31 mouse cellular contexts compared by ENCODE assay signal in genomic region chr4:141433191-141433590, GRCm38 (mm10). TPM values are rescaled to one million over a fixed set of nuclear protein-coding genes. Genes with fewer than 3 reads are reported as not detected.
A peak's percentile ranks its signal among the peaks of the same experiment; 100 is the strongest.
DNase-seq lines count a peak whose midpoint lies in the region; ATAC-seq and TF ChIP-seq lines count a peak whose summit lies in the region.
"Had no signal": no experiment of that assay in that cellular context is flagged by ENCODE, and none has a peak within 500 bp of the region (broad histone marks: within the 10 kb centered on the region; RNA-seq: fewer than 3 reads in every experiment).

No protein-coding gene starts in this region.

- H3K27ac ChIP-seq in kidney, adult 2 months (ENCODE audit: insufficient read depth, low read depth, low read length): peak overlapping the region; percentile 36; the same call in 1 of the 2 replicates
- H3K27ac ChIP-seq: embryonic facial prominence, embryonic 12.5 days; embryonic facial prominence, embryonic 15.5 days; heart, embryonic 10.5 days; heart, embryonic 13.5 days; hindbrain, embryonic 14.5 days; hindbrain, postnatal 0 days had no signal

- H3K27me3 ChIP-seq in kidney, adult 2 months (replicated peaks; ENCODE audit: control insufficient read depth, insufficient read depth, low read length): no peaks in the 10 kb centered on the region
- H3K27me3 ChIP-seq in E14TG2a.4 (ENCODE audit: insufficient read depth, low read length): no peaks in the 10 kb centered on the region
- H3K27me3 ChIP-seq: embryonic facial prominence, embryonic 12.5 days; embryonic facial prominence, embryonic 15.5 days; heart, embryonic 13.5 days had no signal

- H3K36me3 ChIP-seq in kidney, adult 2 months (ENCODE audit: control insufficient read depth, insufficient read depth, low read length): no peaks in the 10 kb centered on the region
- H3K36me3 ChIP-seq in E14TG2a.4 (ENCODE audit: insufficient read depth, low read length): no peaks in the 10 kb centered on the region
- H3K36me3 ChIP-seq: embryonic facial prominence, embryonic 12.5 days; embryonic facial prominence, embryonic 15.5 days; heart, embryonic 10.5 days; heart, embryonic 13.5 days had no signal

- no peak overlapping the region for H3K4me3 ChIP-seq in kidney, adult 2 months (ENCODE audit: insufficient read depth, low read depth, low read length)
- H3K4me3 ChIP-seq in E14TG2a.4 (replicated peaks; ENCODE audit: low read length): peak overlapping the region; percentile 52
- H3K4me3 ChIP-seq: embryonic facial prominence, embryonic 12.5 days; embryonic facial prominence, embryonic 15.5 days; heart, embryonic 10.5 days; heart, embryonic 13.5 days had no signal

- 0 out of 2 replicates have a peak, but pooled peaks have one; percentile 11 for ATAC-seq in megakaryocyte-erythroid progenitor cell, adult 5-6 weeks (replicated peaks; ENCODE audit: low FRiP score, low TSS enrichment, poor library complexity, severe bottlenecking)
- ATAC-seq: forebrain, embryonic 14.5 days; forebrain, postnatal 0 days; hindbrain, postnatal 0 days; inflammation-experienced regulatory T-cells, adult 6 months had no signal

- no peaks in the 10 kb centered on the region for H3K4me1 ChIP-seq in kidney, adult 2 months (ENCODE audit: control insufficient read depth, insufficient read depth, low read length)
- H3K4me1 ChIP-seq in E14TG2a.4 (replicated peaks; ENCODE audit: low read depth, low read length): peaks cover 23% of the 10 kb centered on the region
- H3K4me1 ChIP-seq: embryonic facial prominence, embryonic 12.5 days; heart, embryonic 10.5 days; heart, embryonic 13.5 days had no signal

- no peak for DNase-seq in kidney, adult 2 months
- no peak for DNase-seq in kidney, adult 18-20 months
- DNase-seq in R1 (ENCODE audit: low read depth, low spot score): peak; percentile 82
- DNase-seq in left cerebral cortex, postnatal 25 days (ENCODE audit: low spot score in 2 of 2): no peak
- no peak for DNase-seq in frontal cortex, postnatal 14 days (ENCODE audit: low spot score in 2 of 2)
- DNase-seq: cerebellum, adult 11-12 months; cerebellum, adult 9-10 months; forebrain, postnatal 0 days; gastrocnemius, postnatal 25 days; heart, adult 18-20 months; heart, postnatal 14 days; heart, postnatal 4 days had no signal

- no peaks in the 10 kb centered on the region for H3K9me3 ChIP-seq in E14TG2a.4 (ENCODE audit: low read length)
- H3K9me3 ChIP-seq: embryonic facial prominence, embryonic 12.5 days; embryonic facial prominence, embryonic 15.5 days; heart, embryonic 10.5 days; heart, embryonic 13.5 days had no signal

- TF ChIP-seq POLR2A in kidney, adult 2 months (IDR thresholded peaks at IDR 0.05; ENCODE audit: low read depth, low read length): no peak

- WGBS in kidney, adult 2 months: 75% methylated on average over 18 of the region's 18 CpGs

- TF ChIP-seq CTCF in kidney, adult 2 months (conservative IDR thresholded peaks at IDR 0.05; ENCODE audit: insufficient read depth, insufficient read length, low read depth, low read length): no peak
- no peak for TF ChIP-seq CTCF in E14TG2a.4 (conservative IDR thresholded peaks at IDR 0.05; ENCODE audit: low read length)

- intact Hi-C loops in left cerebral cortex, postnatal 25 days (cut with DNase I): no loop called here

RNA-seq across cellular contexts. Expression of gene Srarp, which starts 2.7 kb away (rescaled TPM):
- polyA plus RNA-seq in kidney, adult 2 months (2012; rRNA removed): 0.11 and 0.14 TPM in 2 replicates
- total RNA-seq in megakaryocyte-erythroid progenitor cell, adult 5-6 weeks (2014; fragmentation: Nextera tagmentation): not detected in 2 replicates
- total RNA-seq in megakaryocyte-erythroid progenitor cell, adult 5-6 weeks (2017): not detected in 2 replicates
- total RNA-seq in left cerebral cortex, postnatal 25 days (2021): 1 to 10 TPM; 4.7 to 6.0 TPM
- total RNA-seq: adrenal gland, postnatal 14 days; adrenal gland, postnatal 4 days; common myeloid progenitor, adult 5-6 weeks; ES-E14; heart, postnatal 4 days had no signal
- polyA plus RNA-seq: embryonic facial prominence, embryonic 12.5 days; embryonic facial prominence, embryonic 15.5 days; forebrain, embryonic 11.5 days; heart, embryonic 10.5 days; heart, embryonic 13.5 days; heart, embryonic 16.5 days; hindbrain, embryonic 11.5 days; inflammation-experienced regulatory T-cells, adult 6 months had no signal

RNA-seq across cellular contexts. Expression of gene Zbtb17, which starts 11.3 kb away (rescaled TPM):
- polyA plus RNA-seq in kidney, adult 2 months (2012; rRNA removed): 23.4 and 28.9 TPM in 2 replicates
- total RNA-seq in megakaryocyte-erythroid progenitor cell, adult 5-6 weeks (2014; fragmentation: Nextera tagmentation): 13.4 and 16.6 TPM in 2 replicates
- 21.5 and 26.6 TPM in 2 replicates for total RNA-seq in megakaryocyte-erythroid progenitor cell, adult 5-6 weeks (2017)
- total RNA-seq in left cerebral cortex, postnatal 25 days (2021): 10 to 100 TPM; 42.1 to 43.3 TPM

RNA-seq across cellular contexts. Expression of gene Hspb7, which starts 12.6 kb away (rescaled TPM):
- 2.9 and 9.5 TPM in 2 replicates for polyA plus RNA-seq in kidney, adult 2 months (2012; rRNA removed)
- total RNA-seq in megakaryocyte-erythroid progenitor cell, adult 5-6 weeks (2014; fragmentation: Nextera tagmentation): not detected in 2 replicates
- not detected in 2 replicates for total RNA-seq in megakaryocyte-erythroid progenitor cell, adult 5-6 weeks (2017)
- total RNA-seq in left cerebral cortex, postnatal 25 days (2021): under 1 TPM; 0.39 to 0.66 TPM
- total RNA-seq: common myeloid progenitor, adult 5-6 weeks; ES-E14; forebrain, postnatal 0 days; hindbrain, postnatal 0 days had no signal
- polyA plus RNA-seq: embryonic facial prominence, embryonic 12.5 days; forebrain, embryonic 11.5 days; forebrain, embryonic 14.5 days; forebrain, postnatal 0 days; hindbrain, embryonic 11.5 days; inflammation-experienced regulatory T-cells, adult 6 months had no signal

RNA-seq across cellular contexts. Expression of gene Clcnkb, which starts 17.4 kb away (rescaled TPM):
- polyA plus RNA-seq in kidney, adult 2 months (2012; rRNA removed): 286 and 318 TPM in 2 replicates
- not detected in 2 replicates for total RNA-seq in megakaryocyte-erythroid progenitor cell, adult 5-6 weeks (2014; fragmentation: Nextera tagmentation)
- not detected in 2 replicates for total RNA-seq in megakaryocyte-erythroid progenitor cell, adult 5-6 weeks (2017)
- not detected for total RNA-seq in left cerebral cortex, postnatal 25 days (2021)
- total RNA-seq: adrenal gland, adult 2 months; adrenal gland, postnatal 14 days; common myeloid progenitor, adult 5-6 weeks; forebrain, postnatal 0 days; gastrocnemius, postnatal 25 days had no signal
- polyA plus RNA-seq: adrenal gland, adult 2 months; embryonic facial prominence, embryonic 12.5 days; embryonic facial prominence, embryonic 15.5 days; forebrain, embryonic 11.5 days; forebrain, embryonic 14.5 days; forebrain, postnatal 0 days; hindbrain, embryonic 11.5 days; hindbrain, embryonic 14.5 days; inflammation-experienced regulatory T-cells, adult 6 months had no signal

RNA-seq across cellular contexts. Expression of gene Clcnka, which starts 34.7 kb away (rescaled TPM):
- polyA plus RNA-seq in kidney, adult 2 months (2012; rRNA removed): 99.3 and 105 TPM in 2 replicates
- not detected in 2 replicates for total RNA-seq in megakaryocyte-erythroid progenitor cell, adult 5-6 weeks (2014; fragmentation: Nextera tagmentation)
- total RNA-seq in megakaryocyte-erythroid progenitor cell, adult 5-6 weeks (2017): not detected in 2 replicates
- total RNA-seq in left cerebral cortex, postnatal 25 days (2021): not detected
- total RNA-seq: adrenal gland, adult 2 months; adrenal gland, postnatal 14 days; common myeloid progenitor, adult 5-6 weeks; gastrocnemius, adult 8-10 months; heart, adult 18-20 months; heart, postnatal 14 days; heart, postnatal 4 days had no signal
- polyA plus RNA-seq: forebrain, embryonic 14.5 days; heart, embryonic 13.5 days; inflammation-experienced regulatory T-cells, adult 6 months had no signal

Comparison
In these comparisons a context has a peak if more than half of its experiments do, and no peak if none do; other contexts are left out.
1. RNA of gene Srarp, which starts 2.7 kb away (total RNA-seq): 4.7 to 6.0 TPM in left cerebral cortex, postnatal 25 days; not detected in megakaryocyte-erythroid progenitor cell, adult 5-6 weeks; every median in the first group is over 4 times any median in the second.